Mouse (Mus musculus) cerebellum, adult 18-20 months (tissue): ENCODE results near the gene Plagl2.
"Not testable (repeated sequence)": the region's sequence is repeated elsewhere in the genome, so short reads cannot be mapped to it uniquely, and the experiment has no call there.

Experiments used
- DNase-seq, 2 experiments: peaks; one replicate each; pipeline ENCODE4 v3.0.0; 2021

The Plagl2 gene

DNA sequence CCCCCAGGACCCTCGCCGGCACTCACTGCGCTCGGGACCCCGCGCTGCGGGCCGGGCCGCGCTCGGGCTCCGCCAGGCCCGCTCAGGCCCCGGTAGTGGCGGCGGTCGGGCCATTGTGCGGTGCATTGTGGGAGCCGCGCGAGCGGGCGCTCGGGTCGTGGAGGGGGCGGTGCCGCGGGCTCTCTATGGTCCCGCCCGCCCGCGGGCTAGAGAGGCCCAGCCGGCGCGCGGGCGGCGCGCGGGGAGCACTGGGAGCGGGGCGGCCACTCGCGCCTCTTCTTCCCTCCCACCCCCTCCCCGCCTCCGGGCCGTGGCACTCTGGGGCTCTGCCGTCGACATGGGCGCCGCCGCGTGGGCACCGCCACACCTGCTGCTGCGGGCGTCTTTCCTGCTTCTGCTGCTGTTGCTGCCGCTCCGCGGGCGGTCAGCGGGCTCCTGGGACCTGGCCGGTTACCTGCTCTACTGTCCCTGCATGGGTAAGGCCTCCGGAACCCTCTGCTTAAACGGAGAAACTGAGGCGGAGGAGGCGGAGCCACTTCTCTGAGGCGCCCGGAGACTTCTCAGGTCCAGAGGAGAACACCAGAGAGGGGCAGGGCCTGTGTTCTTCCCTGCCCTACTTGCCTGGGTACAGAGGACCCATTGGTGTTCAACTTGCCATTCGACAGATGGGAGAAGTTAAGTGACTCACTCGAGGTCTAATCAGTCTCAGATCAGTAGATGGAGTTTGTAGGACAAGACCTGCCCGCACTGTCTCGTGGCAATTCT, at the start of gene Plagl2, which contains the start of gene Pofut1:
Gene Plagl2, minus strand, starts transcription at position 177 of the 765 bp plus-strand sequence.
Gene Pofut1, plus strand, starts transcription at position 284 of the 765 bp plus-strand sequence.
- peak; percentile 90 to 96 for DNase-seq

DNA sequence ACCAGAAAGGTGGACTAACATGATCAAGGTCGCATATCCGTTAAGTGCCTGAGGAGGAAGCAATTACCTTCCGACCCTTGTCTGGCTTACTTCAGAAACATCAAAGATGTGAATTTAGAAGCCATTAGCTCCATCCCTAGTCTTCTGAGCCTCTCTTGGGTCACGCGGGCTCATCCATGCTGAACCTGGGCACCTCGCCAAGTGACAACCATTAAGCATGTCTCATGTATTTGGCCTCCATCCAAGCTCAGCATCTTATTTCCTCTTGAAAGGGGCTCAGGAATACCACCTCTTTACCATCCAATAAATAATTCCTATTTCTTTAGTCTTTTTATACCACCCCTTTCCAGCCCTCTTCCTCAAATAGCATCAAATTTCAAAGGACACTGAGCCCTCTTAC, 46.6 kb upstream of the Plagl2 start:
- DNase-seq = peak; percentile 20 to 35

DNA sequence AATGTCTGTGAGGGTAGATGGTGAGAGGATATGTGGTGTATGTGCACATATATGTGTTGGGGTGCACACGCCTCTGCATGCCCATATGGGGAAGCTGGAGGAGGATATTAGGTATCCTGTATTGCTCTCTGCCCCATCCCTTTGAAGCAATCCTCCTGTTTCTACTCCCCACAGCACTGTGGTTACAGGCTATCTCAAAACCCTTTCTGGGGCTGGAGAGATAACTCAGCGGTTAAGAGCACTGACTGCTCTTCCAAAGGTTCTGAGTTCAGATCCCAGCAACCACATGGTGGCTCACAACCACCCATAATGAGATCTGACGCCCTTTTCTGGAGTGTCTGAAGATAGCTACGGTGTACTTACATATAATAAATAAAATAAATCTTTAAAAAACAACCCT, 45.3 kb upstream of the Plagl2 start:
- no peak for DNase-seq

DNA sequence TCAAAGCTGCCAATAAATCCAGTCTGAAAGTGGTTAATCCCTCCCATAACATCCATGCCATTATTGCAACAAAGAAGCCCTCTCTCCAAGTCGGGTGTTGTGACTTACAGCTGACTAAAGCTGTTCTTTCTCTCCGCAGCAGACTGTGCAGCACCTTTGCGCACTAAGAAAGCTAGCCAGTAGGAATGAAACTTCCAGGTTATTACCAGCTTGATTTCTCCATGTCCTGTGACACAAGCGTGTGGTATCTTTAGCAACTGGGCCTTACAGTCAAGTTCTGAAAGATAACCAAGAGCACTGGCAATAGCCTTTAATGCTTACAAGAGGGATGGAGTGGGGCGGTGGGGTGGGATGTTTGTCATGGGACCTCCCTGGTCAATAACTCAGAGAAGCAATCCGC, 42.7 kb upstream of the Plagl2 start:
- no peak for DNase-seq

DNA sequence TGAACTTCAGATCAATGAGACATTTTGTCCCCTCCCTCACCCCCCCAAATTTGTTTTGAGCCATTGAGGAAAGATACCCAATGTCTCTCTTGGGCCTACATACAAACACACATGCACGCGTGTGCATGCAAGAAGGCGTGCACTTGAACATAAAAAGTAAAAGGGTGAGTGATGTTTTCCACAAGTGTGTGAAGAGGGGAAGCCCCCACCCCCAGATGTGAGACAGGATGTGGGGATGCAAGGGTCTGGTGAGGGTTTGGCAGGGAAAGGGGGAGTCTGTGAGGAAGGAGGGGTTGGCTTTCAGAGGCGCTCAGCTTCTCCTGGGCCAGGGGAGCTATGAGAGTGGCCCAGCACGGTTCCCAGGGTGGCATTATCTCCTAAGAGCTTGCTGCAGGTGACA, 37.1 kb upstream of the Plagl2 start:
- no peak for DNase-seq

DNA sequence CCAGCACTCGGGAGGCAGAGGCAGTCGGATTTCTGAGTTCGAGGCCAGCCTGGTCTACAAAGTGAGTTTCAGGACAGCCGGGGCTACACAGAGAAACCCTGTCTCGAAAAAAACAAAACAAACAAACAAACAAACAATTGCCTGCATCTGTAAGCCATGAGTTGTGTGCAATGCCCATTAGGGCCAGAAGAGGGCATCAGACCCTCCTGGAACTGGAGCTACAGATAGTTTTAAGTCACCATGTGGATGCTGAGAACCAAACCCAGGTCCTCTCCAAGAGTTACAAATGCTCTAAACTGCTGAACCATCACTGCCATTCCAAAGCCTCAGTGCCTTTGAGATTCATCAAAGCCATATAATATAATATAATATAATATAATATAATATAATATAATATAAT, 35.6 kb upstream of the Plagl2 start:
- DNase-seq = not testable (repeated sequence)

DNA sequence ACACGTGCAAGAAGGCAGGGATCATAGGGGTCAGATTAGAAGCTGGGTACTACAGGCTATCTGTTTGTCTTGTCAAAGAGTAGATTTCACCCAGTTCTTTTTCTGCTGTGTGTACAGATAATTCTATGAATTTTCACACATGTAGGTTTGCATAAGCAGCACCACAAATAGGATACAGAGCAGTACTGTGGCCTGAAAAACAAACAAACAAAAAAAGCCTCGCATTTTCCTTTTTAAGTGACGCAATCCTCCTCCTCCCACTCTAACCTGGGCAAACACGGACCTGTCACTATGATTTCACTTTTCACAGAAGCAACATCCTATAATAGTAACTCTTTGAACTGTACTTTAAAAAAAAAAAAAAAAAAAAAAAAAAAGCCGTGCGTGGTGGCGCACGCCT, 35.2 kb upstream of the Plagl2 start:
- DNase-seq = no peak

DNA sequence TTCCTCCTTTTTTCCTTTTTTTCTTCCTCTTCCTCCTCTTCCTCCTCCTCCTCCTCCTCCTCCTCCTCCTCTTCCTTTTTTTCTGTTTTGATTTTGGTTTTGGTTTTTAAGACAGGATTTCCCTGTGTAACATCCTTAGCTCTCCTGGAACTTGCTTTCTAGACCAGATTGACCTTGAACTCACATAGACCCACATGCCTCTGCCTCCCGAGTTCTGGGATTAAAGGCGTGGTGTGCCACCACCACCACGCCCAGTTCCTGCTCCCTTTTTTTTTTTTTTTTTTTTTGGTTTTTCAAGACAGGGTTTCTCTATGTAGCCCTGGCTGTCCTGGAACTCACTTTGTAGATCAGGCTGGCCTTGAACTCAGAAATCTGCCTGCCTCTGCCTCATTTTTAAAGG, 34.4 kb upstream of the Plagl2 start:
- DNase-seq = not testable (repeated sequence)

DNA sequence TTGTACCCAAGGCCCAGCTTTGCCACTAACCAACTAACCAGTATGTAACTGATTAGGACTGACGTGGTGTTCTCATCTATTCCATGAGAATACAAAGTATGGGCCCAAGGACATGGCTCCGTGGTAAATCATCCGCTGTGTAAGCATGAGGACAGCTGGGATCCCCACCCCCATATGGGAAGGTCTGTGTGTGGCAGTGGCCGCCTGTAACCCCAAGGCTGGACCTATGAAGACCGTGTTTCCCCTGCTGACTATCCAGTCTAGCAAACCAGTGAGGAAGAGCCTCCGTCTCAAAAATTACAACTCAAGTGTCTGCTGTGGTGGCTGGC, 33.7 kb upstream of the Plagl2 start:
- DNase-seq = no peak

DNA sequence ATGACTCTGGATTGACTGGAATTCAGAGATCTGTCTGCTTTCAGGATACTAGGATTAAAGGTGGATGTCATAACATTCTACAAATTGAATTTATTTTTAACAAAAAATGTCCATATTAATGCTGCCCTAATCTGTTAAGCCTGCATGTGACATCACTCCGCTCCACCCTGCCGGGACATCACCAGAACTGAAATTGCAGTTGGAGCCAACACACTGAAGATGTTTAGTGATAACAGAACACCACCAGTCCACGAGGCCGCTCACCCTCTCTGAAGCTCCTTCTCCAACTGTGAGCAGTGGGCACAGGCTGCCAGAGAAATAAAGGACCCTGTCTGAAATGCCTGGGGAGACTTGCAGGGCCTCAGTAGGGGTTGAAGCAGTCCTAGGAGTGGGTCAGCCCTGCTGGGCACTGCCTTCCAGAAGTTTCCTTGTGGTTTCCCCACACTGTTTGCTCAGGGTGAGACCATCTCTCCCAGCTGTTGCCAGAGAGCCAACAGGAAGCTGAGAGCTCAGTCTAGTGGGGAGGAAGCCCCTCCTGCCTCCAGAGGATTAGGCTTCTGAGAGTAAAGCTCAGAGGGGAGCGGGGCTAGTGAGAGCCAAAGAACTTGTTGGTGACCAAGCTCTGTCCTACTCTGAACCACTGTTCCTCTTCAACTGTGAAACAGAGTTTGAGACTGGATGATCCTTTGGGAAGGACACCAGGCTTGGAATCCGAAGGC, 33.1 kb upstream of the Plagl2 start:
- DNase-seq = not testable (repeated sequence)

DNA sequence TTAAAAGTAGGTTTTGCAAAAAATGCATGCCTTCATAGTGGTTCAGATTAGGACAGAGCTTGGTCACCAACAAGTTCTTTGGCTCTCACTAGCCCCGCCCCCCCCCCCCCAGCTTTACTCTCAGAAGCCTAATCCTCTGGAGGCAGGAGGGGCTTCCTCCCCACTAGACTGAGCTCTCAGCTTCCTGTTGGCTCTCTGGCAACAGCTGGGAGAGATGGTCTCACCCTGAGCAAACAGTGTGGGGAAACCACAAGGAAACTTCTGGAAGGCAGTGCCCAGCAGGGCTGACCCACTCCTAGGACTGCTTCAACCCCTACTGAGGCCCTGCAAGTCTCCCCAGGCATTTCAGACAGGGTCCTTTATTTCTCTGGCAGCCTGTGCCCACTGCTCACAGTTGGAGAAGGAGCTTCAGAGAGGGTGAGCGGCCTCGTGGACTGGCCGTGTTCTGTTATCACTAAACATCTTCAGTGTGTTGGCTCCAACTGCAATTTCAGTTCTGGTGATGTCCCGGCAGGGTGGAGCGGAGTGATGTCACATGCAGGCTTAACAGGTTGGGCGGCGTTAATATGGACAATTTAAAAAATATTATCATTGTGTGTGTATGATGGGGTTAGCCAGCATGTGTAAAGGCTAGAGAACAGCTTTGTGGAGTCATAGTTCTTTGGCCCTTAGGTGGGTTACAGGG, 29.1 kb upstream of the Plagl2 start:
- DNase-seq = not testable (repeated sequence)

DNA sequence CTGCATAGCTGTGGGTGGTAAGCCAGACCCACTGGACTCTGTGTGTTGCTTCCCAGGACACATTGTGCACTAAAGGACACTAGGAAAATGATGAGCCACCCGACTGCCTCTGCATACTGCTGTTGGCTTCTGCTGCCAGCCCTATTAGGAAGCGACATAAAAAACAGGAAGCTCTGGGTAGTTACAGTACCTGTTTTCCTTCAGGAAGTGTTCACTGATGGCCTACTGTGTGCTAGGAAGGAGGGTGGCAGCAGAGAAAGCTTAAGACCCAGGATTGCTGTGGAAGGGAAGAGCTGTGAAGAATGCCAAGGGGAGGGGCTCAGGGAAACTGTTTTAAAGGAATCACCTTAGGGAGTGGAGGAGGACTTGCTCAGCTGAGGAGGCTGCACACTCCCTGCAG, 26.1 kb upstream of the Plagl2 start:
- DNase-seq = no peak

DNA sequence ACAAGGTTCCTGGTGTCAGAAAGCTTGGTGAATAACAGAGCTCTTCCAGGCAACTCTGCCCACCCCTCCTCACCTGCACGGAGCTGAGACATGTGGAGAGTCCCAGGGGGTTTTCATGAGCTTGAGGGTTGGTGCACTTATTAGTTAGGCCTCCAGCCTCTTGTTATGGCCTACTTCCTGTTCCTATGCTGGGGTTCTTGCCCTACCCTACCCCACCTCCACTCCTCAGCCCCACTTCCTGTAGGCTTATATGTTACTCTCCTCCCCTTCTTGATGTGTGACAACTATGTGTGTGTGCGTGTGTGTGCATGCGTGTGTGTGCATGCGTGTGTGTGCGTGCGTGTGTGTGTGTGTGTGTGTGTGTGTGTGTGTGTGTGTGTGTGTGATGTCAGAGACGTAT, 21.8 kb upstream of the Plagl2 start:
- DNase-seq = no peak

DNA sequence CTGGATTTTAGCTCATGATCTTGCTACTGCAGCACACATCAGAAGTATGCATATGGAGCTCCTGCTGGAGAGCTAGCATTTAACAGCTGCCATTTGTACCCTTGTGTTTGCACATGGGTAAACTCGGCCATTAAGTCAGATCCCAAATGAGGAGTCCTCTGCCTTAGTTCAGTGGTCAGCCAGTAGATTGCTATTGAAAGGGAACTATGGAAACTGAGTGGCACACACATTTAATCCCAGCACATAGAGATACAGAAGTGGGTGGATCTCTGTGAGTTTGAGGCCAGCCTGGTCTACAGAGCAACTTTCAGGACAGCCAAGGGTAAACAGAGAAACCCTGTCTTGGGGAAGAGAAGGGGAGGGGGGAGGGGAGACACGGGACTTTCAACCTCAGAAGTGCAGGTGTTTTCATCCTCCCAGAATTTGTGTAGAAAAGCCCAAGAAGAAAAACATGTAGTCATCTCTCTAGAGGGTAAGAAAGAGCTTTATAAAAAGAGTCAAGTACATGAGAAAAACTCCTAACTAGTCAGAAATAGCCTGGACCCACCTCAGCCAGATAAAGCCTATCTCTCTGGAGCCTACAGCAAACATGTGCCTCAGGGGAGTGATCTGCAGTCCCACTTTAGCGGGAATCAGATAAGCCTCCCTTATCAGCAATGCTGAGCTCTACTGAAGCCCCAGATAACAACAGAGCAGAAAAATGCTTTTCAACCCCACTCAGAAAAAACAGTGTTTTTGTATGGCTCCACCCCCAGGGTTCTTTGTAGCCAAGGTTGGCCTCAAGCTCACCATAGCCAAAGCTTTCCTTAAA, 18.8 kb upstream of the Plagl2 start:
- no peak for DNase-seq

DNA sequence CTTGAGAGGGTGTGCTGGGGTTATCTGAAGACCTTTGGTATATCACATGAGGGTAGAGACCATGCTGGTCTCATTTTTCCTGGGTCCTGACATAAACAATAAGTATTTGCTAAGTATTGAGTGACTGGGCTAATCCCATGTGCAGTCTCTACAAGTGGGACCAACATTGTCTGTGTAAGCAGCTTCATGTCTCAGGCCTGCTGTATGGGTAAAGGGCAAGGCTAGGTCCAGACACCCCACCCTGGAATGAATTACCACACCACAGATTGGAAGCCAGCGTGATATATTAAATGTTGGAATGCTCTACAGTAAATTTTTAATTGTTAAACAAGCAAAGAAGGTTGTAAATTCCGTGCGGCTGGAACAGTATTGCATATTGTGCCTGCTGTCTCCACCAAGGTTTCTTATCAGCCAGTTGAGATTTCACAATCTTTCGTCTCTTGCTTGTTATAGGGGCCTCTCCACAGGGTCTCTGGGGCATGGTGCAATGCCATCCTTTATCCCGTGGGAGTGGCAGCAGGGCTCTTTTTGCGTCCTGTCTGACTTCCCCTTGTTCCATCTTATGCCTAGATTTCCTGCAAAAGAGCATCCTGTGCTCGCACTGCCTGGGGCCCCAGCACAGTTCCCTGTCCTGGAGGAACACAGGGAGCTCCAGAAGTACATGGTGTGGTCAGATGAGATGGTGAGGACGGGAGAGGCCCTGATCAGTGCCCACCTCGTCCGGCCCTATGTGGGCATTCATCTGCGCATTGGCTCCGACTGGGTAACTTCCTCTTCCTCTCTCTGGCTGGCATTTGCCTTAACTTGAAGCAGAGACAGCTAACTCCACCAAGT, 18.0 kb upstream of the Plagl2 start:
- DNase-seq = no peak

DNA sequence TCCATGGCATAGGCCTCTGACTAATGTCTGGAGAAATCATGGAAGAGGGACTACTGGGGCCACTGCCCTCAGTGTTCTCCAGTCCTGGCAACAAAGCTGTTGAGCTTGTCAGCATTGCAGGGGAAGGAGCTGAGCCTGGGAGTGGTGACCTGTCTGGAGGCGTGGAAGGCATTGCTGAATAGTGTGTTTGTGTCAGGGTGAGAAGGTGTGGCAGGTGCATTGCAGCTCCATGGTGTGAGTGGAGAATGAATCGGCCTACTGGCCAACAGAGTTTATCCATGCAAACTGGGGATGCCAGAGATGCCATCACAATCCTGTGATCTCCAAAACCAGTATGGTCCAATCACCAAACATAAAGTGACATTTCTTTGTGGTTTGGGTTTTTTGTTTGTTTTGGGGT, 15.4 kb upstream of the Plagl2 start:
- DNase-seq = no peak

DNA sequence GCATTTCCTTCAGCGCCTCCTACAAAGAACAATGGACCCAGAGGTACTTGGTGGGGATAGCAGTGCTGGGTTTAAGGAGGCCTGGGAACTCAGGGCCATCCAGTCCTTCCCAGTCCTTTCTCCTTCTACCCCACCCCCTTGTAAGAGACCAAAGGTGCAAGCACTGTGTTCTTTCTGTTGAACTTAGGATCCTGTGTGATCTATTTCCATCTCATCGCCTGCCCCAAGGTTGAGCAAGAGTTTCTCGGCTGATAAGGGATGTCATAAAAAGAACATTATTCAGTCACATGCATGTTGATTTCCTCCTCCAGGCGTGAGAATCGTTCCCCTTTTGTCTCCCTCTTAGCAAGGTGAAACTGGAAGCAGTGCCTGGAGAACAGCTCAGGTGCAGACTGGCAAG, 8.5 kb upstream of the Plagl2 start:
- DNase-seq = no peak

DNA sequence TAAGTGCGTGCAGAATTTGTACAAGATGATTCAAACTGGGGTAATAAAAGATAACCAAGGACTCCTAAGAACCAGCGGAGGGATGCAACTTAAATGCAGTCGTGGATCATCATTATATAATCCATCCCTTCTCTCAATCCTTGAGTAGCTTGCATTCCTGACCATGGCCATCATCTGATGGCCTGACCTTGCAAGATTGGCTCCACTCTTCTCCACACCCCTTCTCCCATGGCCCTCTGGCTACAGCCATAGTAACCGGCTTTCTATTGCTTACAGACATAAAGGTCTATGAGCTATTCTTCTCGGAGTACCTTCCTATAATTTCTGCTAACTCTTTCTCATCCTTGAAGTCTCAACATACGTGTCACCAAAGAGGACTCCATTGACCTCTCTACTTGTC, 930 bp upstream of the Plagl2 start:
- DNase-seq = no peak

DNA sequence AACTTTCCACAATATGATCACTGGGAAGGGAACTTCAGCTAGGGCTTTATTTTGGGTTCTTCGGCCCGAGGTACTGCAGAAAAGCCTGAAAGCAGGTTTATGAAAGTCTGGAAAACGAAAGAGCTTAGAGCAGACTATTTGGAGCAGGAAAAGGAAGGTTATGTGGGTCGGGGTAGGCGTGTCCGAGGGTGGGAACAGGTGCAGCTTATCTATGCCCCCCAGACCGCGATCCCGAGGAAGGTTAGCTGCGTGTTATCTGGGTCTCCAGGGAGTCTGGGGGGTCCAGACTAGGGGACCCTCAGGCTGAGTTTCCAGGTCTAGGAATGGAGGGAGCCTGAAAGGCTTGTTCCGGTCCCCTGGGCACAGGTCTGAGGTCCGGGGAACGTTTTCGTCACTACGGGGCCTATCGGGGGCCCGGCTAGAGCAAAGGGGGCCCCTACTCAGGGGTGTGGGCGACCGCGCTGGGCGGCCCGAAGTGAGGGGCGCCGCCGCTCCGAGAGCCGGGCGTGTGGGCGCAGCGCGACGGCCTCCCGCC, 458 bp downstream of the Plagl2 start:
- DNase-seq = peak in 1 of 2 experiments; percentile 14

DNA sequence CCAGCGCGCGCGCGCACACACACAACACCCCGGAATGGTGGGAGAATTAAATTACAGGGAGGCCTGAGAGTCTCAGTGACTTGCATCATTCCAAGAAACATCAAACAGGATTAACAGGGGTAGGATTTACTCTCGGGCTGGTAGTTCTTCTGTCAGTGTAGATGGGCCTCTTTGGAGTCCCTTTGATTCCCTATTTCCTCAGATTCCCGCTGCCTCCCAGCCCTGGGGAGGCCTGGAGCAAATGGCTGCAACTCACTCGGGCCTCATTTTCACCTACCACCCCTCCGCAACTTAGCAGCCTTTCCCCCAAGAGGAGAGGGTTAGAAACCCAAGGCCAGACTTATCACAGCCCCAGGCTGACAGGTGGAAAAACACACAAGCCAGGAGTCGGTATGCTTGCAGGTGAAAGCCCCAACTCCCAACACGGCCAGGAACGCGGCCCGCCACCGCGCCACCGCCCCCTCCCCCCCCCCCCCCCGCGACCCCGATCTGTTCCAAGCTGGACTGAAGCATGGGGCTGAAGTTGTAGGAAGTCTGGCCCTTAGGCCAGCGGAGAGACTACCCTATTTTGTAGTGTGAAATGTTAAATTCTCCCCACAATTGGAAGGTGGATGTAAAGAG, 1.3 kb downstream of the Plagl2 start:
- DNase-seq = no peak
